Mouse (Mus musculus): ENCODE measurements around the gene Ctsk. TPM values are rescaled to one million over a fixed set of nuclear protein-coding genes. Genes with fewer than 3 reads are reported as not detected.

The Ctsk gene
- polyA plus RNA-seq, 1 experiment = 0.11 TPM

DNA sequence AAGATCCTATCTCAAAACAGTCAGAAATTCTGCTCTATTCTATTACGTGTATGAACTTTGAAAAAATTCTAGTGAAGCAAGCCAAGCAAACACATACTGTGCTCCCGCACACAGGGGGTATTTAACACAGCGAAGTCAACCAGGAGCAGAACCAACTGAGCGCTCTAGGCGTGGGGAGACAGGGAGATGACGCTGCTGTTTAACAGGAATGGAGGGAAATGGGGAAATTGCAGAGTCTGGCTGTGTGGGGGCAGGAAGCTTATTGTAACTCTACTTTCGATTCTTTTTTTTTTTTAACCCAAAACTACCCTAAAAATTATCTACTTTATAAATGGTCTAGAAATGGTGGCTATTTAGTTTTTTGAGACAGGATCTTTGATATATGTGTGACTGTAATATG is 19.8 kb downstream of the Ctsk start:
- no peak overlapping the region for H3K4me3 ChIP-seq
- TF ChIP-seq USF1 (IDR thresholded peaks at IDR 0.05; ENCODE audit: low read depth) = no peak
- no peak for TF ChIP-seq REST (IDR thresholded peaks at IDR 0.05; ENCODE audit: insufficient read depth, insufficient read length)
- TF ChIP-seq TCF3 (IDR thresholded peaks at IDR 0.05; ENCODE audit: insufficient read length, low read depth) = no peak
- no peak for TF ChIP-seq TCF12 (IDR thresholded peaks at IDR 0.05; ENCODE audit: insufficient read depth, poor library complexity, severe bottlenecking)
- TF ChIP-seq E2F4 (IDR thresholded peaks at IDR 0.05; ENCODE audit: insufficient read depth) = no peak
- TF ChIP-seq MAX (IDR thresholded peaks at IDR 0.05; ENCODE audit: low read depth) = no peak
- TF ChIP-seq SRF (IDR thresholded peaks at IDR 0.05; ENCODE audit: control insufficient read depth, insufficient read length, low read depth) = no peak
- no peak for TF ChIP-seq CEBPB (IDR thresholded peaks at IDR 0.05; ENCODE audit: insufficient read depth, poor library complexity, severe bottlenecking)
- H3K79me2 ChIP-seq (ENCODE audit: control insufficient read depth, insufficient read depth) = no peaks in the 10 kb centered on the region
- H3ac ChIP-seq (ENCODE audit: control insufficient read depth, insufficient read length) = no peak overlapping the region
- no peak overlapping the region for H3K4me2 ChIP-seq (ENCODE audit: low read depth)
- no peaks in the 10 kb centered on the region for H3K27me3 ChIP-seq (ENCODE audit: control insufficient read depth, insufficient read depth, insufficient read length)
- H3K36me3 ChIP-seq (ENCODE audit: control insufficient read depth, insufficient read depth) = no peaks in the 10 kb centered on the region

DNA sequence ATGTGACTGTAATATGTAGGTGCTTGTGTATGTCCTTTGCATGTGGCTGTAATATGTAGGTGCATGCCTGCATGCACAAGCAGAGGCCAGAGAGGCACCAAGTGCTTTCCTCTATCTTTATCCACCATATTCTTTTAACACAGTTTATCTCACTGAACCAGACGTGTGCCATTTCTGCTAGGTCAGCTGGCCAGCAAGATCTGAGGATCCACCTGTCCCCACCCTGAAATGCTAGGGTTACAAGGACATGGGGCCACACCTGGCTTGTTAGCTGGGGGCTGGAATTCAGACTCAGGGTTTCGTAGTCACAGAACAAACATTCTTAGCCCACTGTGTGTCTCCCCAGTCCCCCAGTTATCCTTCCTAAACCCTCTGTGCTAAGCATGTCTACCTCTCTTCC is 20.3 kb downstream of the Ctsk start:
- no peak overlapping the region for H3ac ChIP-seq (ENCODE audit: control insufficient read depth, insufficient read length)
- no peaks in the 10 kb centered on the region for H3K27me3 ChIP-seq (ENCODE audit: control insufficient read depth, insufficient read depth, insufficient read length)
- TF ChIP-seq USF1 (IDR thresholded peaks at IDR 0.05; ENCODE audit: low read depth) (no peak), TCF3 (IDR thresholded peaks at IDR 0.05; ENCODE audit: insufficient read length, low read depth) (no peak), TCF12 (IDR thresholded peaks at IDR 0.05; ENCODE audit: insufficient read depth, poor library complexity, severe bottlenecking) (no peak)
- H3K4me3 ChIP-seq = no peak overlapping the region
- H3K4me2 ChIP-seq (ENCODE audit: low read depth) = no peak overlapping the region
- H3K79me2 ChIP-seq (ENCODE audit: control insufficient read depth, insufficient read depth) = no peaks in the 10 kb centered on the region
- no peaks in the 10 kb centered on the region for H3K36me3 ChIP-seq (ENCODE audit: control insufficient read depth, insufficient read depth)

DNA sequence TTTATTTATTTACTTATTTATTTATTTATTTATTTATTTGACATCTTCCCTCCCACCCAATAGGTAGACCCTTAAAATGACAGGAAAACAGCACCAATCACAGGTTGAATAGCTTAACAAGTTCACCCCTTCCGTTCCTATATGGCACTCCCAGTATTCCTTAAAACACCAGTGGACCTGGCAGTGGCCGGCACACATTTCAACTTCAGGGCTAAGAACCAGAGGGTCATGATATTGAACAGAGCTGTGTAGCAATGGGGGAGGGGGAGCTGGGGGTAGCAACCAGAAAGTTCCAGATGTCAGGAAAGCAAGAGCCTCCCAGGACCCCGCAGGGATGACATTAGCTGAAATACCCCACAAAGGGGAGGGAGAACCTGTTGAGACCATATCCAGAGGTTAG is 21.0 kb downstream of the Ctsk start:
- TF ChIP-seq POLR2AphosphoS2 (IDR thresholded peaks at IDR 0.05; ENCODE audit: insufficient read length, low read depth) (no peak), REST (IDR thresholded peaks at IDR 0.05; ENCODE audit: insufficient read depth, insufficient read length) (no peak), USF1 (IDR thresholded peaks at IDR 0.05; ENCODE audit: low read depth) (no peak), POLR2A (IDR thresholded peaks at IDR 0.05; ENCODE audit: insufficient read length, low read depth) (no peak), TCF12 (IDR thresholded peaks at IDR 0.05; ENCODE audit: insufficient read depth, poor library complexity, severe bottlenecking) (no peak), SRF (IDR thresholded peaks at IDR 0.05; ENCODE audit: control insufficient read depth, insufficient read length, low read depth) (no peak), MYOD1 (IDR thresholded peaks at IDR 0.05; ENCODE audit: control insufficient read depth in 1 of 3, insufficient read length in 2 of 3, low read depth in 2 of 3) (no peak), MAX (IDR thresholded peaks at IDR 0.05; ENCODE audit: low read depth) (no peak), TCF3 (IDR thresholded peaks at IDR 0.05; ENCODE audit: insufficient read length, low read depth) (no peak), CEBPB (IDR thresholded peaks at IDR 0.05; ENCODE audit: insufficient read depth, poor library complexity, severe bottlenecking) (no peak), E2F4 (IDR thresholded peaks at IDR 0.05; ENCODE audit: insufficient read depth) (no peak), MYOG (IDR thresholded peaks at IDR 0.05; ENCODE audit: control insufficient read depth in 1 of 3, insufficient read depth in 1 of 3, insufficient read length in 2 of 3, low read depth in 2 of 3) (no peak)
- H3K4me2 ChIP-seq (ENCODE audit: low read depth) = no peak overlapping the region
- no peak overlapping the region for H3ac ChIP-seq (ENCODE audit: control insufficient read depth, insufficient read length)
- H3K4me3 ChIP-seq = no peak overlapping the region
- H3K27me3 ChIP-seq (ENCODE audit: control insufficient read depth, insufficient read depth, insufficient read length) = no peaks in the 10 kb centered on the region
- H3K79me2 ChIP-seq (ENCODE audit: control insufficient read depth, insufficient read depth) = no peaks in the 10 kb centered on the region
- H3K36me3 ChIP-seq (ENCODE audit: control insufficient read depth, insufficient read depth) = no peaks in the 10 kb centered on the region

GRCm38 (mm10) chr3:95521168-95521567 is 22.1 kb downstream of the Ctsk start:
- Histone ChIP-seq H3K36me3 (ENCODE audit: control insufficient read depth, insufficient read depth) (no peaks in the 10 kb centered on the region), H3ac (ENCODE audit: control insufficient read depth, insufficient read length) (no peak overlapping the region), H3K79me2 (ENCODE audit: control insufficient read depth, insufficient read depth) (no peaks in the 10 kb centered on the region), H3K27me3 (ENCODE audit: control insufficient read depth, insufficient read depth, insufficient read length) (no peaks in the 10 kb centered on the region), H3K4me2 (ENCODE audit: low read depth) (no peak overlapping the region), H3K4me3 (no peak overlapping the region)
- TF ChIP-seq MAX (IDR thresholded peaks at IDR 0.05; ENCODE audit: low read depth) (no peak), REST (IDR thresholded peaks at IDR 0.05; ENCODE audit: insufficient read depth, insufficient read length) (no peak), USF1 (IDR thresholded peaks at IDR 0.05; ENCODE audit: low read depth) (no peak), MYOG (IDR thresholded peaks at IDR 0.05; ENCODE audit: control insufficient read depth in 1 of 3, insufficient read depth in 1 of 3, insufficient read length in 2 of 3, low read depth in 2 of 3) (no peak), POLR2AphosphoS2 (IDR thresholded peaks at IDR 0.05; ENCODE audit: insufficient read length, low read depth) (no peak), MYOD1 (IDR thresholded peaks at IDR 0.05; ENCODE audit: control insufficient read depth in 1 of 3, insufficient read length in 2 of 3, low read depth in 2 of 3) (no peak), TCF3 (IDR thresholded peaks at IDR 0.05; ENCODE audit: insufficient read length, low read depth) (no peak), SRF (IDR thresholded peaks at IDR 0.05; ENCODE audit: control insufficient read depth, insufficient read length, low read depth) (no peak), E2F4 (IDR thresholded peaks at IDR 0.05; ENCODE audit: insufficient read depth) (no peak), TCF12 (IDR thresholded peaks at IDR 0.05; ENCODE audit: insufficient read depth, poor library complexity, severe bottlenecking) (no peak)

GRCm38 (mm10) chr3:95523662-95524061 is 24.6 kb downstream of the Ctsk start:
- H3K36me3 ChIP-seq (ENCODE audit: control insufficient read depth, insufficient read depth) = no peaks in the 10 kb centered on the region
- no peak overlapping the region for H3ac ChIP-seq (ENCODE audit: control insufficient read depth, insufficient read length)
- H3K79me2 ChIP-seq (ENCODE audit: control insufficient read depth, insufficient read depth) = no peaks in the 10 kb centered on the region
- H3K27me3 ChIP-seq (ENCODE audit: control insufficient read depth, insufficient read depth, insufficient read length) = no peaks in the 10 kb centered on the region
- TF ChIP-seq TCF12 (IDR thresholded peaks at IDR 0.05; ENCODE audit: insufficient read depth, poor library complexity, severe bottlenecking) = no peak
- no peak for TF ChIP-seq USF1 (IDR thresholded peaks at IDR 0.05; ENCODE audit: low read depth)
- no peak for TF ChIP-seq CEBPB (IDR thresholded peaks at IDR 0.05; ENCODE audit: insufficient read depth, poor library complexity, severe bottlenecking)
- no peak for TF ChIP-seq TCF3 (IDR thresholded peaks at IDR 0.05; ENCODE audit: insufficient read length, low read depth)
- TF ChIP-seq SRF (IDR thresholded peaks at IDR 0.05; ENCODE audit: control insufficient read depth, insufficient read length, low read depth) = no peak
- no peak for TF ChIP-seq POLR2A (IDR thresholded peaks at IDR 0.05; ENCODE audit: insufficient read length, low read depth)
- TF ChIP-seq MYOD1 (IDR thresholded peaks at IDR 0.05; ENCODE audit: control insufficient read depth in 1 of 3, insufficient read length in 2 of 3, low read depth in 2 of 3) = no peak
- no peak for TF ChIP-seq MAX (IDR thresholded peaks at IDR 0.05; ENCODE audit: low read depth)
- TF ChIP-seq REST (IDR thresholded peaks at IDR 0.05; ENCODE audit: insufficient read depth, insufficient read length) = no peak
- TF ChIP-seq E2F4 (IDR thresholded peaks at IDR 0.05; ENCODE audit: insufficient read depth) = no peak
- TF ChIP-seq MYOG (IDR thresholded peaks at IDR 0.05; ENCODE audit: control insufficient read depth in 1 of 3, insufficient read depth in 1 of 3, insufficient read length in 2 of 3, low read depth in 2 of 3) = no peak
- TF ChIP-seq POLR2AphosphoS2 (IDR thresholded peaks at IDR 0.05; ENCODE audit: insufficient read length, low read depth) = no peak
- no peak overlapping the region for H3K4me2 ChIP-seq (ENCODE audit: low read depth)
- H3K4me3 ChIP-seq = no peak overlapping the region
